20 mouse cellular contexts compared by ENCODE assay signal in the genomic region with DNA sequence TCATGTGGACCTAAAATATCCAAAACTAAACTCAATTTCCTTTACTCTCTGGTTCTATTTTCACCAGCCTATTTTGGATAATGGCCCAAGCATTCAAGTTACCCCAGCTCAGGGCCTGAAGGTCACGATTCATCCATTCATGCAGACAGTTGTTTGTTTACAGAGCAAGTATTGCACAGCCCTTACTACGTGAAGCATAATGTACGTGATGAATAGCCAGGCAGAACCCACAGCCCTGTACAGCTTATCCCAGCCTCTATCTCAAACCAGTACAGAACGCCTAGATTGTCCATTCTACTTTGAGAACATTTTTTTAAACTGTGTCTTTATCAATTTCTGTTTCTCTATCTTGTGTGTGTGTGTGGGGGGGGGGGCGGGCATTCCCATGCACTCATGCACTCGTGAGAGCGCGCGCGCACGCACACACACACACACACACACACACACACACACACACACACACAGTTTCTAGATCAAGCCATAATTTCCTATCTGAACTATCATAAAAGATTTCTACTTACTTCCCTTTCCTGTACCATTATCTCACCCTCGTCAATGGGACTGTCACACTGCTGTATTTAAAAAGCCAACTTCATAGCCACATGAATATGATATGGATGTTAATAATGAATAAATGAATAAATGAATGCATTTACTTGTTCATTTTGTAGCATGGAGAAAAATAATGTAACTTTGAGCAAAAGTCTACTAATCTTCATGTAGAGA.
"Had no signal": no experiment of that assay in that cellular context is flagged by ENCODE, and none has a peak within 500 bp of the region (broad histone marks: within the 10 kb centered on the region; RNA-seq: fewer than 3 reads in every experiment).

No protein-coding gene starts in this region.

- H3K4me3 ChIP-seq: liver, embryonic 12.5 days; midbrain, embryonic 10.5 days; midbrain, embryonic 12.5 days; myocyte; neural tube, embryonic 13.5 days; neural tube, embryonic 15.5 days had no signal

- H3K9ac ChIP-seq: liver, embryonic 12.5 days; liver, embryonic 14.5 days; midbrain, embryonic 12.5 days; neural tube, embryonic 13.5 days; neural tube, embryonic 15.5 days had no signal

- DNase-seq: lung, adult 18-20 months; lung, postnatal 10 days; lung, postnatal 4 days; midbrain, embryonic 14.5 days; retina, postnatal 1 day; right cerebral cortex, adult 18-20 months; right cerebral cortex, postnatal 25 days; right cerebral cortex, postnatal 4 days; spleen, adult 18-20 months; thymus, adult 18-20 months; thymus, postnatal 14 days; thymus, postnatal 36 days had no signal

- H3K4me1 ChIP-seq: midbrain, embryonic 10.5 days; midbrain, embryonic 12.5 days; neural tube, embryonic 13.5 days; neural tube, embryonic 15.5 days had no signal

- H3K27ac ChIP-seq: liver, embryonic 12.5 days; liver, embryonic 14.5 days; midbrain, embryonic 10.5 days; midbrain, embryonic 12.5 days; neural tube, embryonic 13.5 days; neural tube, embryonic 15.5 days had no signal

- H3K9me3 ChIP-seq: liver, embryonic 12.5 days; midbrain, embryonic 10.5 days; midbrain, embryonic 12.5 days; neural tube, embryonic 13.5 days; neural tube, embryonic 15.5 days had no signal

- H3K27me3 ChIP-seq: liver, embryonic 12.5 days; neural tube, embryonic 13.5 days; neural tube, embryonic 15.5 days had no signal

- ATAC-seq: liver, embryonic 12.5 days; midbrain, embryonic 16.5 days had no signal

- H3K36me3 ChIP-seq: liver, embryonic 12.5 days; midbrain, embryonic 10.5 days; midbrain, embryonic 12.5 days; neural tube, embryonic 13.5 days; neural tube, embryonic 15.5 days had no signal

- H3K4me2 ChIP-seq: liver, embryonic 12.5 days; midbrain, embryonic 12.5 days; neural tube, embryonic 13.5 days; neural tube, embryonic 15.5 days had no signal
